Mouse (Mus musculus): ENCODE results near the gene Tomm34.

GRCm38 (mm10) chr2:164115531-164115930 lies 44.6 kb upstream of the Tomm34 start:
- TF ChIP-seq CTCF (IDR thresholded peaks at IDR 0.05) (no peak), EP300 (IDR thresholded peaks at IDR 0.05; ENCODE audit: insufficient read depth, low read depth, low read length) (no peak)

All from heart, adult 2 months (tissue).